Comparison of ENCODE assay signal across 13 mouse cellular contexts in genomic region chr6:114656826-114657600, GRCm38 (mm10).
"Had no signal": no experiment of that assay in that cellular context is flagged by ENCODE, and none has a peak within 500 bp of the region (broad histone marks: within the 10 kb centered on the region; RNA-seq: fewer than 3 reads in every experiment).

No protein-coding gene starts in this region.

- H3K4me3 ChIP-seq: limb, embryonic 12.5 days; liver, embryonic 15.5 days; midbrain, embryonic 10.5 days; myocyte; neural tube, embryonic 12.5 days had no signal

- ATAC-seq: intestine, postnatal 0 days; lung, postnatal 0 days had no signal

- DNase-seq: kidney, adult 8-10 months; liver; lung, adult 2 months; midbrain, embryonic 14.5 days; thymus, postnatal 36 days had no signal

- H3K27ac ChIP-seq: kidney, postnatal 0 days; limb, embryonic 12.5 days; liver, embryonic 15.5 days; midbrain, embryonic 10.5 days; neural tube, embryonic 12.5 days had no signal

- H3K4me1 ChIP-seq: limb, embryonic 12.5 days had no signal

- H3K27me3 ChIP-seq: limb, embryonic 12.5 days; liver, embryonic 15.5 days; neural tube, embryonic 12.5 days had no signal

- H3K4me2 ChIP-seq: limb, embryonic 12.5 days; liver, embryonic 15.5 days; neural tube, embryonic 12.5 days had no signal

- H3K9me3 ChIP-seq: limb, embryonic 12.5 days; liver, embryonic 15.5 days; midbrain, embryonic 10.5 days; neural tube, embryonic 12.5 days had no signal

- H3K9ac ChIP-seq: limb, embryonic 12.5 days; liver, embryonic 15.5 days; neural tube, embryonic 12.5 days had no signal

- H3K36me3 ChIP-seq: limb, embryonic 12.5 days; liver, embryonic 15.5 days; midbrain, embryonic 10.5 days; neural tube, embryonic 12.5 days had no signal
